Mouse (Mus musculus): ENCODE data around the gene Slc29a3. TPM values are rescaled to one million over a fixed set of nuclear protein-coding genes. Genes with fewer than 3 reads are reported as not detected.

The Slc29a3 gene
- polyA plus RNA-seq, 1 experiment = 0.27 TPM

DNA sequence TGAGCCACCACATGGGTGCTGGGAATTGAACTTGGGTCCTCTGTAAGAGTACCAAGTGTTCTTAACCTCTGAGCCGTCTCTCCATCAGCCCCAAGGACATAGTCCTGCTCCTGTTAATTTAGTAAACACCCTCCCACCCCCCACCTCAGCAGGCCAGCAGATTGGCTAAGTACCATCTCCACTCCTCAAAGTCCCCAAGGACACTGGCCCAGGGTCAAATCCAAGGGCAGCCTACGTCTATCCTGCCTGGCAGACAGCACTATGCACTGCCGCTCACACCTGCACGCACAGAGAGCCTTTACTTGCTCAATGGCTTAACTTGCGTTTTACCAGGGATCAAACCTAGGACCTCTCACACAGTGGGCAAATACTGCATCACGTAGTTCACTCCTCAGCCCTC is 9.7 kb downstream of the Slc29a3 start:
- no peak for TF ChIP-seq GATA1 (IDR thresholded peaks at IDR 0.05; ENCODE audit: low read length)

DNA sequence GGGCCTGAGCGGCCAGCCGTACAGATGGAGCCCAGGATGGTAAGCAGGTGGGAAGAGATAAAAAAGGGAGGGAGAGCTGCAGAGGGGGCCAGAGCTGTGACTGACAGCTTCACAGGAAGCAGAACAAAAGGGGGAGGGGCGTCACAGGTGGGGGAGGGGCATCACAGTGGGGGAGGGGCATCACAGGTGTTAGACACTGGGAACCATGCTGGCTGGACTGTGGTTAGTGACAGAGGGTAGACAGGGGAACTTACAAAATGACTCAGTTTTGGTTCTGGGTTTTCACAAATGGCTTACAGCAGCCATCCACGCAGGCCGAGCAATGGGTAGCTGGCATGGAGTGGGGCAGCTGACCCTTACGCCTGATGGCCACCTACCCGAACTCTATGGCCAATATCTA is 11.2 kb downstream of the Slc29a3 start:
- no peak for TF ChIP-seq GATA1 (IDR thresholded peaks at IDR 0.05; ENCODE audit: low read length)

DNA sequence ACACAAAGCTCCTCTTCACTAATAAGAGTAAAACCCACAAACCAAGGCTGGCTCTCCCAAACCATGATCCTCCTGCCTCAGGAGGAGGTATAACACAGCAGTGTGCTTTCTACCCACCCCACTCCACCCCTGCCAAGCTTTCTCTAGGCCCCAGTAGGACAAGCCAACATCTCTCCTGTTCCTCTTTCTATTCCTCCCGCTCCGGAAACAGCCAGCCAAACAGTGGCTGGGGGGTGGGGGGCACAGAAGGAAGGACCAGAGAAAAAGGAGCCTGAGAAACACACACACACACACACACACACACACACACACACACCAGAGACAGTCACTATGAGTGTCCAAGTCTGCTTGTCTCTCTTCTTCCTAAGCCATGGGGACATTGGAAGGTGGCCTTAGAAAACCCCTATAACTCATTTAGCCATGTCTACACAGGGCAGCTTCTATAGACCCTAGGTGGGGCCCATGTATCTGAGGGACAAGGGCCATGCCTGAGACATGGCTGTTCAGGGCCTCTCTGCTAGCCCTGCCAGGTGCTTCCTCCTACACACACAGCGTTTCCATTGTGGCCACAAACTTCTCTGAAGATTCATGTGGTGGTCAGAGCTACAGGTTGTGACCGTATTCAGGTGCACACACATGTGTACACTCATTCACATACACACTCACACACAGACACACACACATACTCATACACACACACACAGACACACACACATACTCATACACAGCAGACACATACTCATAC is 12.8 kb downstream of the Slc29a3 start:
- TF ChIP-seq GATA1 (IDR thresholded peaks at IDR 0.05; ENCODE audit: low read length) = no peak

DNA sequence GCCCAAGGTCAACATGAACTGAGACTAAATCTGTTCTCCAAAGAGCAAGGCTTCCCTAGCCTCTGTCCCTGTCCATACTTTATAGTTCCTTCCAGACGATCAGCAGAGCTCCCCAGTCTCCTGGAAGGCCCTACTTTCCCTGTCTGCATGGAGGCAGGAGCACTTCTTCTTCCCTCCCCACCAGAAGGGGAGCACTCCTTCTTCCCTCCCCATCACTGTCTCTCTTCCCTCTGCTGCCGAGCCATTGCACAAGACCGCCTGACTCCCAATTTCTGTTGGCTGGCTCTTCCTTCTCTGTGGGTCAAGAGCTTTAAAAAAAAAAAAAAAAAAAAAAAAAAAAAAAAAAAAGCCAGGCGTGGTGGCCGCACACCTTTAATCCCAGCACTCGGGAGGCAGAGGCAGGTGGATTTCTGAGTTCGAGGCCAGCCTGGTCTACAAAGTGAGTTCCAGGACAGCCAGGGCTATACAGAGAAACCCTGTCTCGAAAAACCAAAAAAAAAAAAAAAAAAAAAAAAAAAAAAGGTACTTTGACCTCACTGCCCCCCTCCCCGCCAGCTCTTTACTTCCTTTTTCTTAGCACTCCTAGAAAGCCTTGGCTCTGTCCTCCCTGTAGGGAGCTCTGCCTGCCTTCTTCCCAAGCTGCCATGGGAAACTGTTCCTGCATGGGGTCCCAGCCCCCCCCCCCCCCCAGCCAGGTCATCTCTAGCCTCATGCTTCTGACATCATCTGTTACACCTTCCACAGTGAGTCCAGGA is 14.5 kb downstream of the Slc29a3 start:
- no peak for TF ChIP-seq GATA1 (IDR thresholded peaks at IDR 0.05; ENCODE audit: low read length)

DNA sequence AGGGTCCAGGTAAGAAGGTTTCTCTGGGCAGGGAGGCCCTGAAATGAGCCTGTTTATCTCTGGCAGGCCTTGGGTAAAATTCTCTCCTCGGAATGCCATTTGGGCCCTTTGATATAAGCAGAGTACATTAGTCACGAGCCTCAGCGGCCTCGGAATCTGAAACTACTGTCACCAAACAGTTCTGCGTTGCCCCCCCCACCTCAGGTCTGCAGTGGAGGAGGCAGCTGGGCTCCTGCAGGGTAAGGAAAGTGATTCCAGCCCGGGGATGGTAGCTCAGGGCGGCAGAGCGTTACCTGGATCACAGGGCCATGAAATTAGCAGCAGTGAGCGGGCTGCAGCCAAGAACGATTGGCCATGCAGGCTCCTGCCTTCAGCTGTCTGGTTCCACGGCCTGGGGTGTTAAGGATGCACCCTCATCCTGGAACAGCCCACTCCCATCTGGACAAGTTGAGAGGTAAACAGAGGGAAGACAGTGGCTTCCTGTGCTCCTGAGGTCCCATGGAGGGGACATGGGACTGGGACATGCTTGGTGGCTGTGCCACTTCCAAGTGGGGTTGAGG is 15.3 kb downstream of the Slc29a3 start:
- no peak for TF ChIP-seq GATA1 (IDR thresholded peaks at IDR 0.05; ENCODE audit: low read length)

DNA sequence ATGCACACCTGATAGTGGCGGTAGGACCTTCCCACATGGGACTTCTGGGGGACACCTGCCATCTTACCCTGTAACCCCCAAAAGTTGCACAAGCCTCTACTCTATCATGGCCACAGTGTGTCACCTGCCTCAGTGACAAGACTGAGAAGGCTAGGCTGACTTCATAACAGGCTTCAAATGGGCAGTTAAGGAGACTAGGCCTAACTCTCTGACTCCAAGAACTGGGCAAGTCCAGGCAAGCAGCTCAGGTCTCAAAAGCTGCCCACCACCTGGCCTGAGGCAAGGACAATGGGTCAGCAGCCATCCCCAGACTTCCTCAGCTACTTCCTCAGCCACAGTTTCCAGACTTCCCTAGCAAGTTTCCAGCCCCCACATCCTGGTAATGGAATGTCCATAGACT is 16.9 kb downstream of the Slc29a3 start:
- TF ChIP-seq GATA1 (IDR thresholded peaks at IDR 0.05; ENCODE audit: low read length) = no peak

DNA sequence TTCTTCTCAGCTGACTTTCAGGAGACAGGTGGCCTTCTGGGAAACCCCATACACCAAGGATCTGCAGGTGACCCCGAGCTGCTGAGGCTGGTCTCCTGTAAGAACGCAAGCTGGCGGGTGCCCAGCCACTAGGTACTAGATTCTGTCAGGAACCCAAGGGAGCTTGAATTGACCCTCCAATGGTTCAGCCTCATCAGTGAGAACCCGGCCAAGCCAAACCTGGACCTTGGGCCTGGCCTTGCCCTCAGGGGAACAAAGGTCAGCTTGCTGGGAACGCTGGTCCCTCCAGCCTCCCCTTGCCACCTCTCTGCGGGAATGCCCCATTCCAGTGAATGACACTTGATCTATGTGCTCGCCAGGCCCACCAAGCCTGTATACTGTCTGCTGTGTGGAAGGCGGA is 19.1 kb downstream of the Slc29a3 start:
- no peak for TF ChIP-seq GATA1 (IDR thresholded peaks at IDR 0.05; ENCODE audit: low read length)

DNA sequence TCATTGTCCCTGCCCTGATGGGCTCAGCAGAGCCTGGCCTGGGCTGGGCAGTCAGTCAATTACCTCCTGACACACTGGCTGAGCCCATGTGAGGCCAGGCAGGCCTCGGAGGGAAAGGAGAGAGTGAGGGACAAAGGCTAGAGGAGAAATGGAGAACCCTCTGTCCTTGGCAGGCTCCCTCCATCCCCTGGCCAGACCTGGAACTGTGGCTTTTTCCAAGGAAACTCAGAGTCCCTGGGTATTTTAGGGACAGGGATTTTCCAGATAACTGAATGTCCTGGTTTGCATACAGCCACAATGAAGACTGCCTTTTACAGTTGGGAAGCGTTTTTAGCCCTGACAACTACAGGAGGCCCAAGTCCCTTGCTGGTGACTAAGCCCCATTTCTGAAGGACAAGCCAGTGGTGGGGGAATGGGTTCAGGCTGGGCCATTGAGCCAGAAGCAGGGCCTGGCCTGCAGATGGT is 20.2 kb downstream of the Slc29a3 start:
- TF ChIP-seq GATA1 (IDR thresholded peaks at IDR 0.05; ENCODE audit: low read length) = no peak

DNA sequence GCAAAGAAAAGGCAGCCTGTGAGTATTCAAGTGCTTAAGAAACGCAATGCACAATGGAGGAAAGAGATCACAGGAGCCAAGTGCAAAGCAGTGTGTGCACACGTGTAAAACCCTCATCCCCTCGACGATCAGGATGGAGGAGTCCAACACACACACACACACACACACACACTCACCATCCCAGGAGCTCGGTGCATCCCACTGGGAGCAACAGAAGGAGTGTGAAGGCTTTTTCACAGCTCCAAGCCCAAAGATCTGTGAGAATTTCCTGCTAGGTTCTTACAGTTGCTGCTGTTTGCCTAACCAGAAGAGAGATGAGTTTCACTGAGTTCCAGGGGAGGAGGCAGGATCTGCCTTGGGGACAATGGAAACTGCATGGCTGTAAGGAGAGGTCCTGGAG is 20.9 kb downstream of the Slc29a3 start:
- no peak for TF ChIP-seq GATA1 (IDR thresholded peaks at IDR 0.05; ENCODE audit: low read length)

DNA sequence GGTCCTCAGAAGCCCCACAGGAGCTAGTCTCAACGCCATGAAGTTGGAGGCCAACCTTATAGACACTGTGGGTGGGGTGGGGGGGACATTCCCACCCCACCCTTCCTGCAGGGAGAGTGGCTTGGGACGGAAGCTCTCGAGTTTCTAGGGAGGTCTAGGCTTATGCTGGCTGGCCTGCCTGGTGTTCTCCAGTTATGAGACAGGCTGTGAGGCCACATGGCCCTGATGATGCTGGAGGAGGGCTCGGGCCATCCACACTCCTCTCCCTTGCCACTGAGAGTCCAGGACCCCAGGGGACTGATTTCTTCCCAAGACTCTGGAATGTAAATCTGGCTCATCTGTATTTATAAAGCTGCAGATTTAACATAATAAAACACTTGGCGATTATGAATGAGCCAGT is 25.3 kb downstream of the Slc29a3 start:
- TF ChIP-seq GATA1 (IDR thresholded peaks at IDR 0.05; ENCODE audit: low read length) = no peak

DNA sequence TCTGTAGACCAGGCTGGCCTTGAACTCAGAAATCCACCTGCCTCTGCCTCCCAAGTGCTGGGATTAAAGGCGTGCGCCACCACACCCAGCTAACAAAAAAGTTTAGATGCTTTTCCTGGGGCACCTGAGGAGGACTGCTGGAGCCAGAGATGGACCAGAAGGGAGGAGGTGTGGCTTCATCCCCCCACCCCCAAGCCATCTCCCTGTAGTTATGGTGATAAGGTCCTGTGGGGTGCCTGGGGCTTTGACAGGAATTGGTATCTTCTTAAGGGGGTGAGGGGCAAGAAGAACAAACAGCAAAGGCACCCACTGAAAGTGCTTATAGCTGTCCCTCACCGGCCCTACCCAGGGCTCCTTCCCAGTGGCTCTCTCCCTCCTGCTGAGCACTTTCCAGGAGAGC is 25.7 kb downstream of the Slc29a3 start:
- no peak for TF ChIP-seq GATA1 (IDR thresholded peaks at IDR 0.05; ENCODE audit: low read length)

DNA sequence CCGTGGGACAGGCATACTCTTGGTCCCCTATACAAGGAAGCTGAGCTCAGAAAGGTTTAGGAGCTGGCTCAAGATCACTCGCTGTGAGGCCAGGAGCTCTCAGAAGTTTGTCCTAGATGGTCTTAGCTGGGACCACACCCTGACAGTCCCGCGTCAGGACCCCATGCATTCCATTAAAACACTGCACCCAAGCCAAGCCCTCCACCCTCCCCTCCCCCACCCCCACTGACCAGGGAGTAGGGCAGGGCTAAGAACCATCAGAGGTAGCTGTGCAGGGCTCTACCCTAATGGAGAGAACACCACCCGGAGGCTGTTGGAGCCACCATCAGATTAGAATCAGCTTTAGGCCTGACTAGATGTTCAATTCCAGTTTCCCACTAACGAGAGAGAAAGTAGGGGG is 28.1 kb downstream of the Slc29a3 start:
- no peak for TF ChIP-seq GATA1 (IDR thresholded peaks at IDR 0.05; ENCODE audit: low read length)

DNA sequence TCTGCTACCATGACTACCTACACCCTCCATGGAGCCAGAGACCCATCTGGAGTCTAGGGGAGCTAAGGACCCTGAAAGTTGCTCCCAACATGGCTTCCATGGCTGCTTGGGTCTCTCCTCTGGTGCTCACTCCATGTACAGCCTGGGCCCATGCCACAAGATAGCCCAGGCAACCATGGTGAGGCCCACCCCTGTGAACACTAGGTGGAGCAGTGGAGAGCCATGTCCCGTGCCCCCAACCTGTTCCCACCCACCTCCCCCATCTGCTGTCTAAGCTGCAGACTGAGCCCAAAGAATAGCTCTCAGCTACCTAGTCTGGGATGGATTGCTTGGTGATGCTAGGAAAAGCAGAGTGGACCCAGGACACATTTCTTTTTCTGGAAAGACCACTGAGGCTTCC is 29.2 kb downstream of the Slc29a3 start:
- TF ChIP-seq GATA1 (IDR thresholded peaks at IDR 0.05; ENCODE audit: low read length) = no peak

DNA sequence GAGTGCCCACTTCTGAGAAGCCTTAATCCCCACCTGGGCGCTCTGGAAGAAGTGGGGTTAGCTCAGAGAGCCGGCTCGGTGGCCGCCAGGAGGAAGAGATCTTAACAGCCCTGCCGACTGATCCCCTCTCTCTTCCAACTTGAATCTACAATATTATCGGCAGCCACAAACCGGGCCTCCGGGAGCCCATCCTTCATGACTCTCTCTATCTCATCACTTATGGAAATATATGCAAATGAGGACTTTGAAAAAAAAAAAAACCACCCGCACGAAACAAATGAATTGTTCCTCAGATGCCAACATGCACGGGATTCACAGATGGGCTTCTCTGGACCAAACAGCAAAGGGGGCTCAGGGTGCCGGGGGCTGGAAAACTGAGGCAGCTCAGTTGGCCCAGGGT is 31.0 kb downstream of the Slc29a3 start:
- TF ChIP-seq GATA1 (IDR thresholded peaks at IDR 0.05; ENCODE audit: low read length) = no peak

DNA sequence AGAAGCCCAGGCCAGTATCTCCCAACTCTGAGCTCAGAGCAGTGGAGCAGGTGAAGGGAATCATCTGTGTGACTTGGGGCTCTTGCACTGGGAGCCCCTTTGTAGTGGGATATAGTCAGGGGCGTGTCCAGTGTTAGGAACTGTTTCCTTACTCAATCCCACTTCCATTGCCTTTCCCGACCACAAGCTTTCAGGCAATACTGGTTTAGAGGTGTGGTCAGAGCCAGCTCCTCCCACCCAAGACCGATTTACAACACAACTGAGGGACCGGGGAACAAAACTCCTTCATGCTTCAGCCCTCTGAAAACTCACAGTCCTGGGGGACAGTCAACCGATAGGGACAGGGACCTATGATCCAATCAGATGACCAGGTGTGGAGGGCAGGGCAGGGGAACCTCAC is 32.1 kb downstream of the Slc29a3 start:
- no peak for TF ChIP-seq GATA1 (IDR thresholded peaks at IDR 0.05; ENCODE audit: low read length)

DNA sequence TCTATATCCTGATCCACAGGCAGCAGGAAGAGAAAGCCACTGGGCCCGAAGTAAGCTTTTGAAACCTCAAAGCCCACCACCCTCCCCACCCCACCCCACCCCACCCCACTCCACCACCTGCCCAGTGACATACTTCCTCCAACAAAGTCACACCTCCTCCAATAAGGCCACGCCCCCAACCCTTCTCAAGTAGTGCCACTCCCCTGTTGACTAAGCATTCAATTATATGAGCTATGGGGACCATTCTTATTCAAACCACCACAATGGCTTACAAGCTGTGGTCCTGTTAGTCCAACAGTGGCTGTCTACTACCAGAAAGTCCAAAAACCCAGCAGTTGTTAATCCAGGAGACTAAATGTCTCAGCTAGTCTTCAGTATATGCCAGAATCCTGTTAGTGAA is 34.1 kb downstream of the Slc29a3 start:
- no peak for TF ChIP-seq GATA1 (IDR thresholded peaks at IDR 0.05; ENCODE audit: low read length)

DNA sequence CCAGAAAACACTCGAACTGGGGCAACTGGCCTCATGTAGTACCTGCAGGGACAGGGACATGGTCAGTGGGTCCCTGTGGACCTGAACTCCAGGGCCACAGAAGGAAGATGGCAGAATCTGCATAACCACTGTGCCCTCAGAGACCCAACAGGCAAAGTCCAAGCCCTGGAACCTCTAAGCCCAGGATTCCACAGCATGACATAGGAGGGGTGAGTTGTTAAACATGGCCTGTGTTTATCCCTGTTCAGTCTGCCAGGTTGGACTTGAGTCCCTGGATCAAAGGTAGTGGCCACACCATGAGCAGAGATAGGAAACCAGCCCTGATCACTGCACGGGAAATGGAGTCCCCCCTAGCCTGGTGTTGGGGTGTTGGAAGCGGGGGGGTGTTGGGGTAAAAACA is 36.1 kb downstream of the Slc29a3 start:
- no peak for TF ChIP-seq GATA1 (IDR thresholded peaks at IDR 0.05; ENCODE audit: low read length)
